In genomic region chr19:53366881-53367280, GRCm38 (mm10) we compare ENCODE assay signal across 27 mouse cellular contexts. TPM values are rescaled to one million over a fixed set of nuclear protein-coding genes. Genes with fewer than 3 reads are reported as not detected.
"Had no signal": no experiment of that assay in that cellular context is flagged by ENCODE, and none has a peak within 500 bp of the region (broad histone marks: within the 10 kb centered on the region; RNA-seq: fewer than 3 reads in every experiment).

No protein-coding gene starts in this region.

- H3K4me3 ChIP-seq: limb, embryonic 10.5 days; limb, embryonic 13.5 days; liver, embryonic 12.5 days; liver, embryonic 15.5 days; lung, embryonic 15.5 days; megakaryocyte, embryonic 14.5 days; midbrain, embryonic 10.5 days; midbrain, embryonic 15.5 days; neural tube, embryonic 12.5 days; neural tube, embryonic 15.5 days; stomach, embryonic 15.5 days had no signal

- DNase-seq: kidney, adult 9 months; kidney, postnatal 14 days; kidney, postnatal 4 days; layer of hippocampus, postnatal 36 days; liver; lung, adult 18-20 months; lung, postnatal 10 days; lung, postnatal 36 days; retina, postnatal 1 day; right cerebral cortex, postnatal 25 days; spleen, adult 18-20 months; thymus, adult 18-20 months; thymus, postnatal 36 days had no signal

- H3K27ac ChIP-seq: limb, embryonic 10.5 days; limb, embryonic 13.5 days; liver, embryonic 12.5 days; liver, embryonic 15.5 days; lung, embryonic 15.5 days; midbrain, embryonic 10.5 days; midbrain, embryonic 15.5 days; neural tube, embryonic 12.5 days; neural tube, embryonic 15.5 days; stomach, embryonic 15.5 days had no signal

RNA-seq across cellular contexts. Expression of gene Gm10197, which starts 4.7 kb away (rescaled TPM):
- total RNA-seq: layer of hippocampus, adult 18-20 months; layer of hippocampus, postnatal 10 days; layer of hippocampus, postnatal 36 days; left cerebral cortex, postnatal 25 days had no signal
